Mouse (Mus musculus) C2C12 (cell line): ENCODE results near the gene Zfp335.

ENCODE experiments used
- CEBPB ChIP-seq: IDR thresholded peaks from one replicate; pipeline ENCODE4 v1.6.1; 2011; ENCODE audit warnings: low read depth, mild to moderate bottlenecking, control low read depth, moderate library complexity
- CTCF ChIP-seq: IDR thresholded peaks from one replicate; pipeline ENCODE4 v1.5.1; 2011; ENCODE audit not compliant: control insufficient read depth, insufficient read depth, insufficient read length
- MYOG ChIP-seq: IDR thresholded peaks from one replicate; pipeline ENCODE4 v1.6.1; 2011; ENCODE audit not compliant: control insufficient read depth, insufficient read length; ENCODE audit errors: extremely low read depth
- USF1 ChIP-seq: IDR thresholded peaks from one replicate; pipeline ENCODE4 v1.6.1; 2011; ENCODE audit warnings: low read depth, mild to moderate bottlenecking, control low read depth, moderate library complexity

DNA sequence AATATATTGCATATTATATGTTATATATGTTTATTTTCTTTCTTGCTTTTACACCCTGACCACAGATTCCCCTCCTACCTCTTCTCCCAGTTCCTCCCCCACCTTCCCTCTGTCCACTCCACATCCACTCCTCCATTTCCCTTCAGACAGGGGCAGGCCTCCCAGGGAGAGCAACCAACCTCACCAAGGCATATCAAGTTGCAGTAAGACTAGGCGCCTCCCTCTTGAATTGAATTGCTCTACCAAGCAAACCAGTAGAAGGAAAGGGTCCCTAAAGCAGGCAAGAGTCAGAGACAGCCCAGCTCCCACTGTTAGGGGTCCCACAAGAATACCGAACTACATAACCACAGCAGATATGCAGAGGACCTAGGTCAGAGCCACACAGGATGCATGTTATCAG, 52.4 kb downstream of the Zfp335 start:
- TF ChIP-seq MYOG (no peak), USF1 (no peak), CTCF (no peak), CEBPB (no peak)
